Mouse (Mus musculus) spleen, postnatal 4 days (tissue): Measurements from ENCODE around the gene Igf2bp3.

ENCODE experiments used
- DNase-seq, 2 experiments: peaks; one replicate each; pipeline ENCODE4 v3.0.0; 2022; ENCODE audit warnings: low spot score in 2 of 2

The Igf2bp3 gene

GRCm38 (mm10) chr6:49138159-49139051 is 76.4 kb downstream of the Igf2bp3 start:
- DNase-seq: no peak

GRCm38 (mm10) chr6:49136739-49137138 is 78.0 kb downstream of the Igf2bp3 start:
- DNase-seq: no peak

GRCm38 (mm10) chr6:49132352-49133090 is 82.2 kb downstream of the Igf2bp3 start:
- DNase-seq: no peak

GRCm38 (mm10) chr6:49131855-49132254 is 82.9 kb downstream of the Igf2bp3 start:
- no peak for DNase-seq

GRCm38 (mm10) chr6:49130328-49130727 is 84.4 kb downstream of the Igf2bp3 start:
- DNase-seq: no peak

GRCm38 (mm10) chr6:49120370-49120769 is 94.4 kb downstream of the Igf2bp3 start:
- no peak for DNase-seq

- no peak for DNase-seq
Measured at GRCm38 (mm10) chr6:49119462-49120135, 95.2 kb downstream of the Igf2bp3 start.

GRCm38 (mm10) chr6:49118446-49118845 is 96.3 kb downstream of the Igf2bp3 start:
- no peak for DNase-seq

- DNase-seq: no peak
Measured at GRCm38 (mm10) chr6:49116241-49116640, 98.5 kb downstream of the Igf2bp3 start.

- DNase-seq: no peak
Measured at GRCm38 (mm10) chr6:49115550-49115949, 99.2 kb downstream of the Igf2bp3 start.

- DNase-seq: no peak
Measured at GRCm38 (mm10) chr6:49114457-49114856, 100.3 kb downstream of the Igf2bp3 start.

- DNase-seq: no peak
Measured at GRCm38 (mm10) chr6:49113895-49114294, 100.9 kb downstream of the Igf2bp3 start.

GRCm38 (mm10) chr6:49109196-49109595 is 105.6 kb downstream of the Igf2bp3 start:
- no peak for DNase-seq

- no peak for DNase-seq
Measured at GRCm38 (mm10) chr6:49106746-49107500, 107.8 kb downstream of the Igf2bp3 start.

GRCm38 (mm10) chr6:49099086-49099485 is 115.7 kb downstream of the Igf2bp3 start:
- no peak for DNase-seq

GRCm38 (mm10) chr6:49097596-49098110 is 117.1 kb downstream of the Igf2bp3 start:
- DNase-seq: no peak

GRCm38 (mm10) chr6:49096933-49097461 is 117.8 kb downstream of the Igf2bp3 start:
- peak; percentile 76 to 83 for DNase-seq

GRCm38 (mm10) chr6:49096421-49096820 is 118.3 kb downstream of the Igf2bp3 start:
- no peak for DNase-seq

GRCm38 (mm10) chr6:49094968-49095367 is 119.8 kb downstream of the Igf2bp3 start:
- DNase-seq: no peak

- no peak for DNase-seq
Measured at GRCm38 (mm10) chr6:49083008-49083407, 131.7 kb downstream of the Igf2bp3 start.

- DNase-seq: no peak
Measured at GRCm38 (mm10) chr6:49079313-49079712, 135.4 kb downstream of the Igf2bp3 start.
